Mouse (Mus musculus) liver, embryonic 11.5 days (tissue): ENCODE results near the gene BC100530. TPM values are rescaled to one million over a fixed set of nuclear protein-coding genes. Genes with fewer than 3 reads are reported as not detected.
"Not testable (repeated sequence)": the region's sequence is repeated elsewhere in the genome, so short reads cannot be mapped to it uniquely, and the experiment has no call there.

Source experiments
- ATAC-seq: fragments of 200-750 bp; cut with Nextera tagmentation; replicated peaks from 2 replicates; pipeline ENCODE4 v1.8.0; 2017; ENCODE audit warnings: moderate number of reproducible peaks, mild to moderate bottlenecking, moderate TSS enrichment, moderate library complexity; ENCODE audit not compliant: low FRiP score
- DNase-seq: peaks from one replicate; pipeline ENCODE4 v3.0.0-alpha.2; 2017; ENCODE audit warnings: low spot score
- H3K27ac ChIP-seq: fragments of 300-500 bp; sonication (generic); 2 replicates; pipeline ENCODE4 v1.5.1; 2014; ENCODE audit warnings: mild to moderate bottlenecking, low read depth, low read length, control low read depth
- H3K27me3 ChIP-seq: fragments of 300-500 bp; sonication (generic); replicated peaks from 2 replicates; pipeline ENCODE4 v1.6.1; 2014; ENCODE audit warnings: low read length, mixed read lengths; ENCODE audit not compliant: control insufficient read depth, insufficient read depth
- H3K36me3 ChIP-seq: fragments of 300-500 bp; sonication (generic); 2 replicates; pipeline ENCODE4 v1.6.1; 2014; ENCODE audit warnings: mild to moderate bottlenecking, low read length, moderate library complexity, mixed read lengths; ENCODE audit not compliant: control insufficient read depth, insufficient read depth
- H3K4me1 ChIP-seq: fragments of 300-500 bp; sonication (generic); replicated peaks from 2 replicates; pipeline ENCODE4 v1.6.1; 2014; ENCODE audit warnings: low read length, mixed read lengths; ENCODE audit not compliant: control insufficient read depth, insufficient read depth
- H3K4me2 ChIP-seq: fragments of 300-500 bp; sonication (generic); 2 replicates; pipeline ENCODE4 v1.6.1; 2014; ENCODE audit warnings: mild to moderate bottlenecking, control low read depth, moderate library complexity
- H3K4me3 ChIP-seq: fragments of 300-500 bp; sonication (generic); 2 replicates; pipeline ENCODE4 v1.5.1; 2014; ENCODE audit warnings: low read depth, low read length, control low read depth
- H3K9ac ChIP-seq: fragments of 300-500 bp; sonication (generic); 2 replicates; pipeline ENCODE4 v1.6.1; 2014; ENCODE audit warnings: low read depth, low read length, control low read depth
- H3K9me3 ChIP-seq: fragments of 300-500 bp; sonication (generic); 2 replicates; pipeline ENCODE4 v1.6.1; 2016; ENCODE audit warnings: low read length, inconsistent platforms, mixed read lengths; ENCODE audit not compliant: control insufficient read depth
- WGBS: fragments of 180-500 bp; shearing (Covaris S2); extraction: QIAGEN DNeasy Blood & Tissue Kit; methylation state at CpG from one replicate; pipeline ENCODE4 v1.1.7; 2014; 5-methylcytosine and 5-hydroxymethylcytosine counted together
- polyA plus RNA-seq: library from polyadenylated mRNA; unstranded; fragments of >200 nt; fragmentation: Nextera tagmentation; extraction: Ambion mirVana; gene quantifications from 2 replicates; pipeline ENCODE4 v1.2.1, GENCODE M21; 2014

The BC100530 gene
- polyA plus RNA-seq: 45.0 and 59.4 TPM in 2 replicates

GRCm38 (mm10) chr16:36367648-36368047 lies at the start of gene BC100530:
Gene BC100530, minus strand, starts transcription at chr16:36367748.
- not testable (repeated sequence) for H3K27me3 ChIP-seq, ATAC-seq, H3K9me3 ChIP-seq, H3K36me3 ChIP-seq, H3K27ac ChIP-seq, H3K9ac ChIP-seq, DNase-seq, H3K4me3 ChIP-seq, H3K4me2 ChIP-seq, H3K4me1 ChIP-seq
- WGBS: 77% methylated on average over 3 of the region's 3 CpGs

DNA sequence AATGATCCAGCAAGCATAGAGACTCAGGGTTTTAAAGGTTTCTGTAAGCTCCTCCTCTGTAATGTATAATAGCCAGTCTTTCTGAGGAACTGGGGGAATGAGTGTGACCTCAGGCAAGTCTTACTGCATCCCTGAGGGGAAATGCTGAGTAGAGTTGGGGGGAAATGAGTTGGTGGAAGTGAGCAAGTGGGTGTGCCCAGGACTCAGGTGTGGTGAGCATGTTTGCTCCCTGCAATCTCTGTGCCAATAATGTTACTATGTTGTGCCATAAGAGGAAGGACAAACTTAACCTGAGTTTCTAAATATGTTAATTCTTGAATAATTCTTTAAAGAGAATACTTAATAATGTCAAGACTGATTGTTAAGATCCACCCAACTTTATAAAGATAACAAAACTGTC lies 40.8 kb upstream of the BC100530 start, which contains the start of gene Stfa2:
Stfa2 (minus strand) TSS at position 101 of the 400 bp plus-strand sequence.
- ATAC-seq (no peak), DNase-seq (no peak)
- Histone ChIP-seq H3K9me3 (no peaks in the 10 kb centered on the region), H3K4me2 (no peak within 1 kb of the TSS), H3K27me3 (no peaks in the 10 kb centered on the region), H3K4me1 (no peaks in the 10 kb centered on the region), H3K27ac (no peak within 1 kb of the TSS), H3K4me3 (no peak within 1 kb of the TSS), H3K9ac (no peak within 1 kb of the TSS), H3K36me3 (no peaks in the 10 kb centered on the region)

DNA sequence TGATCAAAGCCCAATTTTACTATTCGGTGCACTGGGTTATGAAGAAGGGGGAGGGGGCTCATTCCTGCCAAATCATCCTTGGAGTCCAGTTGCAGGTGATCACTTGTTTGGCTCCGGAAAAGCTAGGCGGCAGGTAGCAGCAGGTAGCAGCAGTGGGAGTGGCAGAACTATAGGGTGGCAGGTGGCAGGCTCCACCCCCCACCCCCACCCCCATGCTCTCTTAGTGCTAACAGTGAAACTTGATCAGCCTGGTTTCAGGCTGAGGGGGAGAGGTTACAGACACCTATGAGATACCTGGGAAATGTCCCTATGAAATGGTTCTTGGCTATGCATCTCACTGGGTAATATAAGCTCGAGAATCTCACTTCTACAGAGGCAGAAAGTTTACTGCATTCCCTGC lies 21.5 kb upstream of the BC100530 start:
- 20% methylated on average over 4 of the region's 4 CpGs for WGBS
- no peaks in the 10 kb centered on the region for H3K36me3 ChIP-seq
- no peaks in the 10 kb centered on the region for H3K4me1 ChIP-seq
- no peak overlapping the region for H3K4me2 ChIP-seq
- H3K9me3 ChIP-seq: no peaks in the 10 kb centered on the region
- H3K4me3 ChIP-seq: no peak overlapping the region
- no peaks in the 10 kb centered on the region for H3K27me3 ChIP-seq
- no peak for ATAC-seq
- DNase-seq: no peak
- no peak overlapping the region for H3K9ac ChIP-seq
- no peak overlapping the region for H3K27ac ChIP-seq

- H3K9me3 ChIP-seq: no peaks in the 10 kb centered on the region
- no peak for DNase-seq
- no peaks in the 10 kb centered on the region for H3K27me3 ChIP-seq
- H3K4me3 ChIP-seq: no peak overlapping the region
- ATAC-seq: no peak
- 67% methylated on average over 2 of the region's 2 CpGs for WGBS
- no peak overlapping the region for H3K27ac ChIP-seq
- no peak overlapping the region for H3K9ac ChIP-seq
- no peaks in the 10 kb centered on the region for H3K4me1 ChIP-seq
- no peak overlapping the region for H3K4me2 ChIP-seq
- no peaks in the 10 kb centered on the region for H3K36me3 ChIP-seq
These were observed 30.4 kb downstream of the BC100530 start for GRCm38 (mm10) chr16:36337171-36337570.

- WGBS: 67% methylated on average over 3 of the region's 3 CpGs
- Histone ChIP-seq H3K4me2 (no peak within 1 kb of the TSS), H3K9me3 (no peaks in the 10 kb centered on the region), H3K4me1 (no peaks in the 10 kb centered on the region), H3K27ac (no peak within 1 kb of the TSS), H3K27me3 (no peaks in the 10 kb centered on the region), H3K36me3 (no peaks in the 10 kb centered on the region), H3K9ac (no peak within 1 kb of the TSS), H3K4me3 (no peak within 1 kb of the TSS)
- no peak for DNase-seq
- no peak for ATAC-seq
These were observed 33.3 kb downstream of the BC100530 start, which contains the start of gene BC117090 for GRCm38 (mm10) chr16:36334232-36334631. Gene BC117090, minus strand, starts transcription at chr16:36334332.

GRCm38 (mm10) chr16:36319286-36319685 lies 48.3 kb downstream of the BC100530 start:
- Histone ChIP-seq H3K4me3 (no peak overlapping the region), H3K36me3 (no peaks in the 10 kb centered on the region), H3K9ac (no peak overlapping the region), H3K27ac (no peak overlapping the region), H3K4me1 (no peaks in the 10 kb centered on the region), H3K27me3 (no peaks in the 10 kb centered on the region), H3K9me3 (no peaks in the 10 kb centered on the region), H3K4me2 (no peak overlapping the region)
- DNase-seq (no peak), ATAC-seq (no peak)

GRCm38 (mm10) chr16:36316111-36316510 lies 51.4 kb downstream of the BC100530 start:
- not testable (repeated sequence) for H3K27me3 ChIP-seq, H3K36me3 ChIP-seq, H3K9ac ChIP-seq, ATAC-seq, DNase-seq, H3K4me2 ChIP-seq, H3K4me1 ChIP-seq, H3K4me3 ChIP-seq, H3K9me3 ChIP-seq, H3K27ac ChIP-seq
- 84% methylated on average over 6 of the region's 6 CpGs for WGBS

Other genes starting within 250 kb of the BC100530 start
- 0.10 TPM in 1 of 2 replicates, not detected in the other for gene Csta1, start 236.5 kb downstream of the BC100530 start, polyA plus RNA-seq
- 4.1 and 5.4 TPM in 2 replicates for gene Stfa2l1, start 210.9 kb downstream of the BC100530 start, polyA plus RNA-seq
- gene Gm5483, start 183.5 kb downstream of the BC100530 start, polyA plus RNA-seq: 21.3 and 24.8 TPM in 2 replicates
- gene Gm5416, start 157.3 kb downstream of the BC100530 start, polyA plus RNA-seq: not detected in 2 replicates
- gene 2010005H15Rik, start 146.3 kb downstream of the BC100530 start, polyA plus RNA-seq: 1.3 TPM in 1 of 2 replicates, not detected in the other
- 55.5 TPM in 2 replicates for gene Stfa1, start 90.8 kb downstream of the BC100530 start, polyA plus RNA-seq
- gene BC117090, start 33.4 kb downstream of the BC100530 start, polyA plus RNA-seq: not detected in 2 replicates
- 1.6 and 2.3 TPM in 2 replicates for gene Stfa2, start 40.7 kb upstream of the BC100530 start, polyA plus RNA-seq
- gene Stfa3, start 87.6 kb upstream of the BC100530 start, polyA plus RNA-seq: 4.7 and 7.4 TPM in 2 replicates
- 0.04 TPM in 1 of 2 replicates, not detected in the other for gene Casr, start 194.4 kb upstream of the BC100530 start, polyA plus RNA-seq